Mouse (Mus musculus): ENCODE measurements around the gene Arfgef3. TPM values are rescaled to one million over a fixed set of nuclear protein-coding genes. Genes with fewer than 3 reads are reported as not detected.
"Not testable (repeated sequence)": the region's sequence is repeated elsewhere in the genome, so short reads cannot be mapped to it uniquely, and the experiment has no call there.

Arfgef3 gene
- polyA plus RNA-seq, 1 experiment: 3.2 TPM

GRCm38 (mm10) chr10:18561445-18561844 is 182.3 kb downstream of the Arfgef3 start:
- H3K4me3 ChIP-seq (replicated peaks; ENCODE audit: extremely low read depth, low read depth, low read length): no peak overlapping the region
- WGBS: 50% methylated on average over 5 of the region's 5 CpGs
- TF ChIP-seq CTCF (IDR thresholded peaks at IDR 0.05; ENCODE audit: insufficient read depth, low read length) (no peak), POLR2A (IDR thresholded peaks at IDR 0.05; ENCODE audit: borderline replicate concordance, extremely low read depth, low read depth, low read length) (no peak)
- no peaks in the 10 kb centered on the region for H3K4me1 ChIP-seq (ENCODE audit: control insufficient read depth, insufficient read depth, low read length)
- no peak for DNase-seq

GRCm38 (mm10) chr10:18559076-18559475 is 184.7 kb downstream of the Arfgef3 start:
- not testable (repeated sequence) for H3K4me3 ChIP-seq (replicated peaks; ENCODE audit: extremely low read depth, low read depth, low read length); DNase-seq; H3K4me1 ChIP-seq (ENCODE audit: control insufficient read depth, insufficient read depth, low read length)
- 82% methylated on average over 9 of the region's 9 CpGs for WGBS

- TF ChIP-seq POLR2A (IDR thresholded peaks at IDR 0.05; ENCODE audit: borderline replicate concordance, extremely low read depth, low read depth, low read length) (no peak), CTCF (IDR thresholded peaks at IDR 0.05; ENCODE audit: insufficient read depth, low read length) (no peak)
- peak overlapping the region; percentile 19 for H3K4me3 ChIP-seq (replicated peaks; ENCODE audit: extremely low read depth, low read depth, low read length)
- DNase-seq: no peak
- 13% methylated on average over 35 of the region's 35 CpGs for WGBS
- peaks cover 5% of the 10 kb centered on the region; the same call in 1 of the 2 replicates for H3K4me1 ChIP-seq (ENCODE audit: control insufficient read depth, insufficient read depth, low read length)
Measured at GRCm38 (mm10) chr10:18549321-18550216, 194.2 kb downstream of the Arfgef3 start.

- H3K4me3 ChIP-seq (replicated peaks; ENCODE audit: extremely low read depth, low read depth, low read length): no peak overlapping the region
- no peak for TF ChIP-seq CTCF (IDR thresholded peaks at IDR 0.05; ENCODE audit: insufficient read depth, low read length)
- TF ChIP-seq POLR2A (IDR thresholded peaks at IDR 0.05; ENCODE audit: borderline replicate concordance, extremely low read depth, low read depth, low read length): no peak
- WGBS: 81% methylated on average over 4 of the region's 4 CpGs
- DNase-seq: no peak
- H3K4me1 ChIP-seq (ENCODE audit: control insufficient read depth, insufficient read depth, low read length): peaks cover 5% of the 10 kb centered on the region; the same call in 1 of the 2 replicates
Measured at GRCm38 (mm10) chr10:18547381-18547780, 196.4 kb downstream of the Arfgef3 start.

GRCm38 (mm10) chr10:18545813-18546235 is 197.9 kb downstream of the Arfgef3 start, which contains the start of gene Hebp2:
Gene Hebp2 (minus strand): TSS chr10:18546076.
- WGBS: under 1% methylated on average over 22 of the region's 22 CpGs
- DNase-seq: peak; percentile 53
- TF ChIP-seq CTCF (IDR thresholded peaks at IDR 0.05; ENCODE audit: insufficient read depth, low read length) (peak; percentile 50; the same call in 1 of the 2 replicates), POLR2A (IDR thresholded peaks at IDR 0.05; ENCODE audit: borderline replicate concordance, extremely low read depth, low read depth, low read length) (no peak)

GRCm38 (mm10) chr10:18545309-18545708 is 198.4 kb downstream of the Arfgef3 start:
- WGBS: 5% methylated on average over 13 of the region's 13 CpGs
- TF ChIP-seq CTCF (IDR thresholded peaks at IDR 0.05; ENCODE audit: insufficient read depth, low read length): no peak
- TF ChIP-seq POLR2A (IDR thresholded peaks at IDR 0.05; ENCODE audit: borderline replicate concordance, extremely low read depth, low read depth, low read length): no peak
- Histone ChIP-seq H3K4me3 (replicated peaks; ENCODE audit: extremely low read depth, low read depth, low read length) (peak overlapping the region; percentile 63), H3K4me1 (ENCODE audit: control insufficient read depth, insufficient read depth, low read length) (peaks cover 5% of the 10 kb centered on the region; the same call in 1 of the 2 replicates)
- no peak for DNase-seq

More at GRCm38 (mm10) chr10:18545813-18546235, 197.9 kb downstream of the Arfgef3 start, which contains the start of gene Hebp2:
- H3K4me3 ChIP-seq (replicated peaks; ENCODE audit: extremely low read depth, low read depth, low read length): peak within 1 kb of the TSS; percentile 63
- peaks cover 5% of the 10 kb centered on the region; the same call in 1 of the 2 replicates for H3K4me1 ChIP-seq (ENCODE audit: control insufficient read depth, insufficient read depth, low read length)

GRCm38 (mm10) chr10:18536889-18537288 is 206.9 kb downstream of the Arfgef3 start:
- H3K4me1 ChIP-seq (ENCODE audit: control insufficient read depth, insufficient read depth, low read length): no peaks in the 10 kb centered on the region
- WGBS: 75% methylated on average over 2 of the region's 2 CpGs
- TF ChIP-seq POLR2A (IDR thresholded peaks at IDR 0.05; ENCODE audit: borderline replicate concordance, extremely low read depth, low read depth, low read length): no peak
- TF ChIP-seq CTCF (IDR thresholded peaks at IDR 0.05; ENCODE audit: insufficient read depth, low read length): no peak
- no peak overlapping the region for H3K4me3 ChIP-seq (replicated peaks; ENCODE audit: extremely low read depth, low read depth, low read length)
- DNase-seq: no peak

GRCm38 (mm10) chr10:18532293-18532692 is 211.5 kb downstream of the Arfgef3 start:
- WGBS: 68% methylated on average over 8 of the region's 8 CpGs
- DNase-seq: no peak
- H3K4me1 ChIP-seq (ENCODE audit: control insufficient read depth, insufficient read depth, low read length): no peaks in the 10 kb centered on the region
- TF ChIP-seq CTCF (IDR thresholded peaks at IDR 0.05; ENCODE audit: insufficient read depth, low read length) (no peak), POLR2A (IDR thresholded peaks at IDR 0.05; ENCODE audit: borderline replicate concordance, extremely low read depth, low read depth, low read length) (no peak)
- no peak overlapping the region for H3K4me3 ChIP-seq (replicated peaks; ENCODE audit: extremely low read depth, low read depth, low read length)

Other genes with a start within 250 kb of the Arfgef3 start
- 0.49 and 5.5 TPM in 2 replicates for gene Hebp2, start 197.9 kb downstream of the Arfgef3 start, polyA plus RNA-seq (2012; rRNA removed)
- not detected in 2 replicates for gene Gm4922, start 42.8 kb upstream of the Arfgef3 start, polyA plus RNA-seq (2012; rRNA removed)
- gene Perp, start 101.1 kb upstream of the Arfgef3 start, polyA plus RNA-seq (2012; rRNA removed): 37.3 and 154 TPM in 2 replicates

Data from lung, adult 2 months (tissue).